Mouse (Mus musculus): ENCODE measurements at regions not wholly inside any gene's neighbourhood (a gene's known extent, or its start where the extent isn't known, plus 50 kb on each side); places are given as distances from the start of the nearest gene placed in this dataset.

DNA sequence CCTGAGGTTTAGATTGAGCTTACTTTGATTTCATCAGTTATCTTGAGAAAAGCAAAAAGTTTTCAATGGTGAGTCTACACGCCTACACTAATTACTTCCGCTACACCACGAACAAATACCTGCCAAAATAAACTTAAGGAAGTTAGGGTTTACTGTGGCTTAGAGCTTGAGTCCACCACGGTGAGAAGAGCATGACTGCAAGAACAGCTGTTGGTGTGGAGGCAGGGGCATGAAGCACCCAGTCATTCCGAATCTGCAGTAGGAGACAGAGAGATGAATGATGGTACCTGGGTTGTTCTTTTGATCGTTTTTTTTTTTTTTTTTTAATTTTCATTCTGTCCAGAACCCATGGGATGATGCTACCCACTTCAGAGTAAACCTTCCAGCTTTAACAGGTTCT, 114.1 kb upstream of the Map3k7 start:
- WGBS, result 71% methylated on average over 6 of the region's 6 CpGs
- TF ChIP-seq POLR2A (IDR thresholded peaks at IDR 0.05; ENCODE audit: low read depth, low read length) (no peak), CTCF (IDR thresholded peaks at IDR 0.05; ENCODE audit: extremely low read depth, insufficient read length, insufficient replicate concordance, low read depth, low read length) (no peak)
- Histone ChIP-seq H3K4me1 (ENCODE audit: control insufficient read depth, insufficient read depth, insufficient read length, low read length) (no peaks in the 10 kb centered on the region), H3K27me3 (ENCODE audit: control insufficient read depth, insufficient read depth, low read length) (no peaks in the 10 kb centered on the region), H3K4me3 (ENCODE audit: low read depth, low read length) (no peak overlapping the region), H3K36me3 (ENCODE audit: control insufficient read depth, insufficient read depth, low read length) (no peaks in the 10 kb centered on the region), H3K27ac (ENCODE audit: insufficient read depth, low read depth, low read length) (no peak overlapping the region)

DNA sequence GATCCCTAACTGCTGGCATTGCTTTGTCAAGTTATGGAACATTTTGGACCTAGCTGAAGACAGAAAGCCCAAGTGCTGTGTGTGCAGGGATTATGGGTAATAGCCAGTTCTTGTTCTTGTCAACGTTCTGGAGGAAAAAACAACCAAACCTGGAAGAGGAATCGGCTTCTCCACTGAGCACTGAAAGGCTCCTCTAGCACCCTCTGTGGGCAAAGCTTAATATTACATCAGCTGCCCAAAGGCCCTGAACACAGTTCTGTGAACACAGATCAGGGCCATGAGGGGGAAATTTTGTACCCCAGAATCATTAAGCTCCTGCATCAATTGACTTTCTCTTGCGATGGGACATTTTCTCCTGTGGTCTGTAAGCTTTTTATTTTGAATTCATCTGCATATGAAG, 112.9 kb upstream of the Map3k7 start:
- Histone ChIP-seq H3K4me3 (ENCODE audit: low read depth, low read length) (no peak overlapping the region), H3K27me3 (ENCODE audit: control insufficient read depth, insufficient read depth, low read length) (no peaks in the 10 kb centered on the region), H3K27ac (ENCODE audit: insufficient read depth, low read depth, low read length) (no peak overlapping the region), H3K4me1 (ENCODE audit: control insufficient read depth, insufficient read depth, insufficient read length, low read length) (no peaks in the 10 kb centered on the region), H3K36me3 (ENCODE audit: control insufficient read depth, insufficient read depth, low read length) (no peaks in the 10 kb centered on the region)
- TF ChIP-seq POLR2A (IDR thresholded peaks at IDR 0.05; ENCODE audit: low read depth, low read length) (no peak), CTCF (IDR thresholded peaks at IDR 0.05; ENCODE audit: extremely low read depth, insufficient read length, insufficient replicate concordance, low read depth, low read length) (no peak)
- WGBS, result 45% methylated on average over 3 of the region's 3 CpGs

DNA sequence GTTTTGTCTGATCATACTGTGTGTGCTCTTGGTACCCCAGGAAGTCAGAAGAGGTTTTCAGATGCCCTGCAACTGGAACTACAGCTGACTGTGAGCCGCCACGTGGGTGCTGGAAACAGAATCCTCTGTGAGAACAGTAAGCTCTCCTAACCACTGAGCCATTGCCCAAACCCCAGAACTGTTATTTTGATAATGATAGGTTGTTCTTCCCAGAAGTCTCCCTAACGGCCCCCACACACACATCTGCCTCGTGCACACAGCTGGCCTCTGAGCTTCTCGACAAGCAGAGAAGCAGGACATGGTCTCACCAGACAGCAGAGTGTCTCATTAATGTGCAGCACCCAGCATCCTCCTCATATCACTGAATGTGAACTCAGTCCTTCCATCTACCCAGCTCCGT, 110.0 kb upstream of the Map3k7 start:
- no peak overlapping the region for H3K27ac ChIP-seq (ENCODE audit: insufficient read depth, low read depth, low read length)
- H3K4me1 ChIP-seq (ENCODE audit: control insufficient read depth, insufficient read depth, insufficient read length, low read length), result no peaks in the 10 kb centered on the region
- H3K27me3 ChIP-seq (ENCODE audit: control insufficient read depth, insufficient read depth, low read length), result no peaks in the 10 kb centered on the region
- TF ChIP-seq POLR2A (IDR thresholded peaks at IDR 0.05; ENCODE audit: low read depth, low read length), result no peak
- TF ChIP-seq CTCF (IDR thresholded peaks at IDR 0.05; ENCODE audit: extremely low read depth, insufficient read length, insufficient replicate concordance, low read depth, low read length), result no peak
- no peaks in the 10 kb centered on the region for H3K36me3 ChIP-seq (ENCODE audit: control insufficient read depth, insufficient read depth, low read length)
- WGBS, result 81% methylated on average over 6 of the region's 6 CpGs
- H3K4me3 ChIP-seq (ENCODE audit: low read depth, low read length), result no peak overlapping the region

DNA sequence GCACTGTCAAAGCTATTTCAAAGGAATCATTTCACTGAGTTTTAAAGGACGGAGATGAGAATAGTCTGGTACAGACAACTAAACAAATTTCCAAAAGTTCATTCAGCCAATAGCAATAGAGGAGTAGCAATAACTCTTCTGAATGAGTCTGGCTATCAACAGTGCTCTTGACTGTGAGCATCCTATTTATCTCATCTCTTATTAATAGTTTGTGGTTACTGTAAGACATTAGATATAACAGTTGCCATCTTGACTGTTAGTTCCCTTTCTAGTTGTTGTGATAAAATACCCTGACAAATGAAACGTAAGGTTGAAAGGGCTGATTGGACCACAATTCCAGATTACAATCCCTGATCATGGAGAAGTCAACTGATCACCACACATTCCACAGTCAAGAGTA, 103.5 kb upstream of the Map3k7 start:
- no peak for TF ChIP-seq CTCF (IDR thresholded peaks at IDR 0.05; ENCODE audit: extremely low read depth, insufficient read length, insufficient replicate concordance, low read depth, low read length)
- TF ChIP-seq POLR2A (IDR thresholded peaks at IDR 0.05; ENCODE audit: low read depth, low read length), result no peak
- no peaks in the 10 kb centered on the region for H3K27me3 ChIP-seq (ENCODE audit: control insufficient read depth, insufficient read depth, low read length)
- H3K4me3 ChIP-seq (ENCODE audit: low read depth, low read length), result no peak overlapping the region
- H3K36me3 ChIP-seq (ENCODE audit: control insufficient read depth, insufficient read depth, low read length), result no peaks in the 10 kb centered on the region
- no peaks in the 10 kb centered on the region for H3K4me1 ChIP-seq (ENCODE audit: control insufficient read depth, insufficient read depth, insufficient read length, low read length)
- 80% methylated on average over 2 of the region's 2 CpGs for WGBS
- no peak overlapping the region for H3K27ac ChIP-seq (ENCODE audit: insufficient read depth, low read depth, low read length)

DNA sequence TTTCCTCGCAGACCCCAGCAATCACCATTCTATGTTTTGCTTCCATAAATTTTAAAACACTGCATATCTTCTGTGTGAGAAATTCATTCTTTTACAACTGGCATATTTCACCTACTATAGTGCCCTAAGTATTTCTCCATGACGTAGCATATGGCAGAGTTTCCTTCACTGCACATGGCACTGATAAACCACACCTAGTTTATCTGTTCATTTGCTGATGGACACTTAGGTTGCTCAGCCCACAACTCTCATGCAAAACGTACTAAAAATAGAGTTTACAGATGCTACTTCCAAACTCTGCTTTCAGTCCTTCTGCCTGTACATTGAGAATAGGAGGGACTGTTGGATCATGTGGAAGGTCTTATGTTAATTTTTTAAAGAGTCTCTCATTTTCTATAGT, 102.7 kb upstream of the Map3k7 start:
- H3K36me3 ChIP-seq (ENCODE audit: control insufficient read depth, insufficient read depth, low read length), result no peaks in the 10 kb centered on the region
- TF ChIP-seq CTCF (IDR thresholded peaks at IDR 0.05; ENCODE audit: extremely low read depth, insufficient read length, insufficient replicate concordance, low read depth, low read length) (no peak), POLR2A (IDR thresholded peaks at IDR 0.05; ENCODE audit: low read depth, low read length) (no peak)
- H3K4me1 ChIP-seq (ENCODE audit: control insufficient read depth, insufficient read depth, insufficient read length, low read length), result no peaks in the 10 kb centered on the region
- H3K27ac ChIP-seq (ENCODE audit: insufficient read depth, low read depth, low read length), result no peak overlapping the region
- H3K27me3 ChIP-seq (ENCODE audit: control insufficient read depth, insufficient read depth, low read length), result no peaks in the 10 kb centered on the region
- H3K4me3 ChIP-seq (ENCODE audit: low read depth, low read length), result no peak overlapping the region
- WGBS, result 64% methylated on average over 3 of the region's 3 CpGs

DNA sequence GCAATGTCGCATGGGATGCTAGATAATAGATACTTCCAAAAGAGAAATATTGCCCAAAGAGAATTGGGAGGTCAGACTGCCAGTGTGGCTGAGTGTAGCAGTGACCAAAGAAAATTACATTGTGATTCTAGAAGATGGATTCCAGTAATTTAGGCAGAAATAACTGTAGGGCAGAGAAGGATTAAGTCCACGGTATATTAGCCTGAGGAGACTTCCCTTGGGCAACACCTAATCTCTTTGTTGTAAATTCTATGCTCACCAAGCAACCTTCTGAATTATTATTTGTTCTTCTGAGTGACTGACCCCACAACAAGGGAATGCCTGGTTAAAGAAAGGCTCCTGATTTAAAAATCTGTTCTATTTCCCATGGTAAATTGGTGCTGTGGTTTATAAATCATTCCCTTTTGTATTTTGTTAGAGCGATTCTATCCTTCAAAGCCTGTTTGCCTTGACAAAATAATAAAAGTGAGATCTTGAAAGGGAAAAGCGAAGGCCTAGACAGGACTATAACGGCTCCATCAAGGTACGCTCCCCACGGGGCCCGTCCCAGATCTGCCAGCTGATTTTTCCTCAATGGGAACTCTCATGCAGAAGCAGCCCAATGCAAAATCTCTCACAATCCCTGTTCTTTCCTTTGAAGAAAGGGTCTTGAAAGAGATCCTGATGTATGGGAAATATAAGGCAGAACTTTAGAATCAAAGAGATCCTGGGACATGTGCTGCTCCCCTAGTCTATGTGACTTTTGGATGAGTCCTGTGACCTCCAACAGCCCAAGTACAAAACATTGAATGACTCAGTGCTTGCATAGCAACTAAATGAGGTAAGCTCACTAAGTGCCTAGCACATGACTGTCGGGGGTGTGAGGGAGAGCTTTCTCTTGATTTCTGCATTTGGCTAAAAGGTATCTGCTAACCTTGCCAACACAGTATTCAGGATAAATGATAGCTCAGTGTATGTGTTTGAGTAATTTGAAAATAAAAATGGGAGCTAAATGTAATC, 90.6 kb upstream of the Map3k7 start:
- Histone ChIP-seq H3K4me1 (ENCODE audit: control insufficient read depth, insufficient read depth, insufficient read length, low read length) (no peaks in the 10 kb centered on the region), H3K27me3 (ENCODE audit: control insufficient read depth, insufficient read depth, low read length) (no peaks in the 10 kb centered on the region), H3K4me3 (ENCODE audit: low read depth, low read length) (no peak overlapping the region), H3K36me3 (ENCODE audit: control insufficient read depth, insufficient read depth, low read length) (no peaks in the 10 kb centered on the region), H3K27ac (ENCODE audit: insufficient read depth, low read depth, low read length) (no peak overlapping the region)
- WGBS, result 62% methylated on average over 9 of the region's 9 CpGs
- TF ChIP-seq POLR2A (IDR thresholded peaks at IDR 0.05; ENCODE audit: low read depth, low read length) (no peak), CTCF (IDR thresholded peaks at IDR 0.05; ENCODE audit: extremely low read depth, insufficient read length, insufficient replicate concordance, low read depth, low read length) (no peak)

DNA sequence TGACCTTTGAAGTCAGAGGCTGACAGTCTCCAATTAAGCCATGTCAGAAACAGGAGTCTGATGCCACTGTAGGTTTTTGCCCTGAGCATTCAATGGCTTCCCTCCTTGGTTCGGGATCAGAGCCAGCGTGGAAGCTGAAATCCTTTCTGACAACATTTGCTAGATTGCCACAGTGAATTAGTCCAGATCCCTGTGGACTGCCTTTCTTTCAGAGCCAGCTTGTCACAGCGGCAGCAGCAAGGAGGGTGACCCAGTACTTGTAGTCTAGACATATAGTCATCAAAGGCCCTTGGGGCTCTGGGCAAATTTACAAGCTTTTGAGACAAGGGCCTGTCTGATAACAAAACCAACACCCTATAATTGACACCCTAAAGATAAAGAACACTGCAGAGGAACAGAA, 86.5 kb upstream of the Map3k7 start:
- Histone ChIP-seq H3K4me3 (ENCODE audit: low read depth, low read length) (no peak overlapping the region), H3K36me3 (ENCODE audit: control insufficient read depth, insufficient read depth, low read length) (no peaks in the 10 kb centered on the region), H3K4me1 (ENCODE audit: control insufficient read depth, insufficient read depth, insufficient read length, low read length) (no peaks in the 10 kb centered on the region), H3K27me3 (ENCODE audit: control insufficient read depth, insufficient read depth, low read length) (no peaks in the 10 kb centered on the region), H3K27ac (ENCODE audit: insufficient read depth, low read depth, low read length) (no peak overlapping the region)
- TF ChIP-seq CTCF (IDR thresholded peaks at IDR 0.05; ENCODE audit: extremely low read depth, insufficient read length, insufficient replicate concordance, low read depth, low read length), result no peak
- no peak for TF ChIP-seq POLR2A (IDR thresholded peaks at IDR 0.05; ENCODE audit: low read depth, low read length)
- 34% methylated on average over 3 of the region's 3 CpGs for WGBS
